Mouse (Mus musculus) heart, adult 2 months (tissue): Measurements from ENCODE around the gene Cmss1. TPM values are rescaled to one million over a fixed set of nuclear protein-coding genes. Genes with fewer than 3 reads are reported as not detected.
A peak's percentile ranks its signal among the peaks of the same experiment; 100 is the strongest.

Experiments
- DNase-seq, 2 experiments: peaks; one replicate each; pipeline ENCODE4 v3.0.0; 2021
- H3K27ac ChIP-seq: fragments of 200-600 bp; 2 replicates; pipeline ENCODE4 v1.8.1; 2022
- H3K27me3 ChIP-seq: fragments of 200-500 bp; 2 replicates; pipeline ENCODE4 v1.6.1; 2012; ENCODE audit warnings: mild to moderate bottlenecking, low read length, inconsistent platforms, mixed read lengths; ENCODE audit not compliant: control insufficient read depth, insufficient read depth
- H3K36me3 ChIP-seq: fragments of 200-500 bp; 2 replicates; pipeline ENCODE4 v1.6.1; 2012; ENCODE audit warnings: low read length, inconsistent platforms; ENCODE audit not compliant: control insufficient read depth, insufficient read depth
- H3K4me1 ChIP-seq: fragments of 200-500 bp; 2 replicates; pipeline ENCODE4 v1.6.1; 2011; ENCODE audit warnings: low read length; ENCODE audit not compliant: control insufficient read depth, insufficient read depth
- H3K4me3 ChIP-seq: fragments of 200-600 bp; 2 replicates; pipeline ENCODE4 v1.8.1; 2022
- H3K79me2 ChIP-seq: fragments of 200-500 bp; replicated peaks from 2 replicates; pipeline ENCODE4 v1.6.1; 2012; ENCODE audit warnings: mild to moderate bottlenecking, inconsistent platforms, low read length, moderate library complexity, mixed read lengths; ENCODE audit not compliant: control insufficient read depth, insufficient read depth
- H3K9ac ChIP-seq: fragments of 200-500 bp; 2 replicates; pipeline ENCODE4 v1.6.1; 2012; ENCODE audit warnings: low read depth, mild to moderate bottlenecking, control low read depth, inconsistent platforms, low read length, mixed read lengths
- CTCF ChIP-seq: fragments of 200-600 bp; IDR thresholded peaks from 2 replicates; pipeline ENCODE4 v1.8.1; 2022; ENCODE audit warnings: antibody characterized with exemption, mild to moderate bottlenecking, moderate library complexity
- EP300 ChIP-seq: fragments of 200-500 bp; IDR thresholded peaks from 2 replicates; pipeline ENCODE4 v1.6.1; 2011; ENCODE audit warnings: low read depth, low read length, control low read depth; ENCODE audit not compliant: insufficient read depth
- POLR2A ChIP-seq: fragments of 200-500 bp; IDR thresholded peaks from 2 replicates; pipeline ENCODE4 v1.6.1; 2011; ENCODE audit warnings: mild to moderate bottlenecking, low read depth, low read length, control low read depth; ENCODE audit not compliant: insufficient read depth
- WGBS: fragments of 180-500 bp; shearing (Covaris S2); methylation state at CpG from one replicate; pipeline ENCODE4 v1.1.7; 2018; 5-methylcytosine and 5-hydroxymethylcytosine counted together
- intact Hi-C: fragments of 180-260 bp; cut with DNase I; formaldehyde crosslinking; loops from one replicate; pipeline ENCODE4 v1.15.1; 2025
- polyA plus RNA-seq: library from polyadenylated mRNA; depleted of rRNA; stranded (reverse); fragments of >200 nt; gene quantifications from 2 replicates; pipeline ENCODE4 v1.2.3, GENCODE M21; 2012
- total RNA-seq, 2 experiments: library from RNA; stranded (reverse); gene quantifications; 2 replicates each; pipeline ENCODE4 v1.2.3; 2021

The Cmss1 gene
- total and polyA plus RNA-seq, 3 experiments = 17.6 to 74.3 (median 66.9) TPM

DNA sequence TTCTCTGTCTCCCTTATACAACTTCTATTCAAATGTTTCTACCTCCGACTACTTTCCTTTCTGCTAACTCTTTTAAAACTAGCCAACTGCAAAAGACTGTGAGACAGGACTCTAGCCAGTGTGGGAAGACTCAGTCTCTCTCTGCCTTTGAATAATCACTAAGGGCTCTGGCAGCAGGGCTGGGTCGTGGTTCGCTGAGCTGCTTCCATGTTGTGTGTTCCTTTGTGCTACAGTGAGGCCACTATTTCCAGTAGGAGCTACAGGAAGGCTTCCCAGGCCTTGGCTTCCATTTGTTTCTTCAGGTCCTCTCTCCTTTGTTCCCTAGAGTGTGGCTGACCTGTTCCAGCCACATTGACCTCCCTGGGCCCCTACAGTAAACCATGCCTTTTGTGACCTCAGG lies 260.4 kb downstream of the Cmss1 start:
- intact Hi-C loops = loop anchor here (5.0 kb wide), 1 partner anchor 79 kb away; no protein-coding TSS in a partner anchor
- Histone ChIP-seq H3K4me3 (no peak overlapping the region), H3K27ac (no peak overlapping the region), H3K36me3 (no peaks in the 10 kb centered on the region), H3K9ac (no peak overlapping the region), H3K4me1 (no peaks in the 10 kb centered on the region; the same call in 1 of the 2 replicates), H3K27me3 (no peaks in the 10 kb centered on the region), H3K79me2 (no peaks in the 10 kb centered on the region)
- 85% methylated on average over 3 of the region's 3 CpGs for WGBS
- TF ChIP-seq EP300 (no peak), CTCF (no peak), POLR2A (no peak)
- no peak for DNase-seq

DNA sequence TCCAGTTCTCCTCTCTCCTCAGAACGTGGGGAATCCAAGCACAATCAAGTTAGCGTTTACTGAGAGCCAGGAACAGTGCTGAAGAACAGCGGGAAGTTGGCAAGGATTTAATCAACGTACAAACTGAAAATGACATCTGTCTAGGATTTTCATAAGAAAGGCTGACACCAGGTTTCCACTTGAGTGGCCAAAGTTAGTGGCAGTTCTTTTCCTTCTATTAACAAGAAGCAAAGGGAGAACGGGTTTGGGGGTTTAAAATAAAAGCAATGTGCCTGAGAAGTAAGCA lies 266.1 kb downstream of the Cmss1 start:
- TF ChIP-seq POLR2A (no peak), EP300 (no peak)
- Histone ChIP-seq H3K9ac (no peak overlapping the region), H3K4me3 (no peak overlapping the region), H3K27me3 (no peaks in the 10 kb centered on the region), H3K79me2 (no peaks in the 10 kb centered on the region), H3K4me1 (no peaks in the 10 kb centered on the region; the same call in 1 of the 2 replicates), H3K27ac (no peak overlapping the region), H3K36me3 (no peaks in the 10 kb centered on the region)
- DNase-seq = no peak
- intact Hi-C loops = no loop called here
- WGBS = 51% methylated on average over 5 of the region's 5 CpGs

DNA sequence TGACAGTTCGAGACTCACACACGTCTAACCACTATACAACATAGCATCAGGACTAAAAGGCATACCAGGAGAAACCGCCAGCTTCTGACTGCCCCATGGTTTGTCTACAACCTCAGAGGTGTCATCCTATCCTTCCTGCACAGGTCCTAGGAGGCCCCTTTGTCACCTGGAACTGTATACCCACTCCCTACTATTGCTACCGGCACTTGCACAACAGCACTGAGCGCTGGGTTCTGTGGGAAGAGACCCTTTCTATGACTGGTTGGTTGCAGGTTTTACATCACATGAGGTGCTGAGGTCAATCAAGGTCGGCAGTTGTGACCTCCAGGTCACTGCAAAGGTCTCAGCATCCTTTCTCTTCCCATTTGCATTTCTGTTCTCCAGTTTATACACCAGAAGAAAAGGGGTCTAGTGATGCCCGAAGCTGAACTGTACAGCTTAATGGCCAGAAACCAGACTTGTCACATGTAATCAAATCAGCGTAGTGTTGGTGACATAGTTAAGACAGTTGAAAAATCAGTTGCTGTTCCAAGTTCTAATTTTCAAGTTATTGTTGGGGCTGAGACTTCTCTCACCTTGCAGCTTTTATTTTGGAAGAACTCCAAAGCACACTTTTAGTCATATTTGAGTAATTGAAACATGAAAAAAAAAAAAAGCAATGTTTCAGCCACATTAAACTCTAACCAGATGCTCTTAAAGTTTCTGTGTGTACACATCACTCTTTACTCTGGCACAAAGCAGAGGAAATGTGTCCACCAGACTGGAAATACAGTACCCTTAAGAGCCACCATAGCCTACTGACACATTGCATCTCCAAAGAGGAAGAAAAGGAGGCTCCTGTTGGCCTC lies 266.7 kb downstream of the Cmss1 start:
- 88% methylated on average over 8 of the region's 8 CpGs for WGBS
- TF ChIP-seq POLR2A = no peak
- no peak for TF ChIP-seq CTCF
- TF ChIP-seq EP300 = no peak
- no peak overlapping the region for H3K27ac ChIP-seq
- DNase-seq = no peak
- H3K36me3 ChIP-seq = no peaks in the 10 kb centered on the region
- intact Hi-C loops = no loop called here
- H3K4me3 ChIP-seq = no peak overlapping the region
- H3K27me3 ChIP-seq = no peaks in the 10 kb centered on the region
- H3K4me1 ChIP-seq = no peaks in the 10 kb centered on the region; the same call in 1 of the 2 replicates
- H3K9ac ChIP-seq = no peak overlapping the region
- H3K79me2 ChIP-seq = no peaks in the 10 kb centered on the region

DNA sequence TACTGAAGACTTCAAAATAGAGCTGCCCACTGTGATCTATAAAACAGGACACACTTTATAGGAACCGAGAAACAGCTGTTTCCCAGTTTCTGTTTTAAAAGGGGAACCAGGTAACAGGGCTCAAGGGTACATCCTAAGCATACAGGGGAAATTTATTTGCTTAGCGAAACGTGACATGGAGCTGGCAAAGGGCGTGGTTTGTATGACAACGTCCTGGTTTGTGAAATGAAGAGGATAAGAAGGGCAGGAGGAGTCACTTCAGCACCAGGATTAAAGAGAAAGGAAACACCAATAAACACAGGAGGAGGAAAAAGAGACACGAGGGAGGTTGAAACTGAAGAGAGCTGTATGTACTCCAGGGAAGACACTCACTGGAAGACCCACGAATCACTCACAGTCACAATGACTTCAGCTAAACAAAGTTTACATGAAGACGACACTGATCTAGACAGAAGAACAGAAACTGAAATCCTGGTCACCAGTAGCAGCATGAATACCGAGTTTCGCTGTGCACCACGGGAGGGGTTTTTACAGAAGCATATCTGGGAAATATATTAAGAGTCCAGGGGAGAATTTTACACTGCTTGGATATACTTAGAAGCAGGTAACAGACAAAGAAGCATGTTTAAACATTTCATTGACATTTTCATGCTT lies 269.8 kb downstream of the Cmss1 start:
- peak in 1 of 2 experiments; percentile 45 for DNase-seq
- intact Hi-C loops = no loop called here
- Histone ChIP-seq H3K9ac (peak overlapping the region; percentile 59), H3K4me3 (peak overlapping the region; percentile 47), H3K27me3 (no peaks in the 10 kb centered on the region), H3K79me2 (no peaks in the 10 kb centered on the region; the same call in 1 of the 2 replicates), H3K27ac (peak overlapping the region; percentile 50; the same call in 1 of the 2 replicates), H3K4me1 (no peaks in the 10 kb centered on the region; the same call in 1 of the 2 replicates), H3K36me3 (no peaks in the 10 kb centered on the region)
- WGBS = 43% methylated on average over 11 of the region's 11 CpGs
- TF ChIP-seq POLR2A (peak; percentile 31; the same call in 1 of the 2 replicates), CTCF (no peak), EP300 (no peak)

DNA sequence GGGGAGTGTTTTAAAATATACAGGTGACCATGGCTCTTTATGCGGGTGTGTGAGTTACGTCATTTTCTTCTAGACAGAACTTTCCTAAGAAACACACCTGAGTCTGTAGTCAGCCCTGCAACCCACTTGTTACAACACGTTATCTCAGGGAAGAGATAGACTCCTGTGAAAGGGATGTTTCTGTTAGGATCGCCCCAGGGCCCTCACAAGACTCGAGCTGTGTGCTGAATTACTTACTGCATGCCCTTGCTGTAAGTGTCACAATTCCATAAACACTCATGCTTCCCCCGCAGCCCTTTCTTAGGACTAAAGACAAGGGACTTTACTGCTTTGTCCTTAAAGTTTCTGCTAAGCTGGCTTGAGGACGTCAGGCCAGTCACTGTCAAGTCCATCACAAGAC lies 274.4 kb downstream of the Cmss1 start:
- H3K4me3 ChIP-seq = no peak overlapping the region
- no peak for DNase-seq
- H3K9ac ChIP-seq = no peak overlapping the region
- intact Hi-C loops = no loop called here
- 88% methylated on average over 7 of the region's 7 CpGs for WGBS
- H3K27me3 ChIP-seq = no peaks in the 10 kb centered on the region
- H3K27ac ChIP-seq = no peak overlapping the region
- no peak for TF ChIP-seq POLR2A
- no peak for TF ChIP-seq CTCF
- peaks cover 9% of the 10 kb centered on the region for H3K36me3 ChIP-seq
- peaks cover 5% of the 10 kb centered on the region for H3K4me1 ChIP-seq
- H3K79me2 ChIP-seq = no peaks in the 10 kb centered on the region; the same call in 1 of the 2 replicates

DNA sequence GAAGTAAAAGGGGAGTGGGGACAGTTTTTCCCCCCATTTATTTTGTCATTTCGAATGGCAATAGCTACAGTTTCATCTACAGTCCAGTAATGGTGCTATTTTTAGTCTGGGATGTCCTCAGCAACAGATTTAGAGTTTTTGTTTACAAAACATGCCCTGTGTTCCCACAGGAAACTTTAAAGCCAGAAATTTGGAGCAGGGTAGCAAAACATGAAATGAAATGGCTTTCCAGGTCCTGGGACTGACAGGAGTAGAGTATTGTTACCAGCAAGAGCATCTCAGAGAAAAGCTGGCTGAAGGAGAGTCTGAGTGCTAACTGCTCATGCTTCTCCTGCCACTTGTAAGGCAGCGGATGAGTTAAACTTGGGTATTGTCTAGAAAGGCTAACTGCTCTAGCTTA lies 276.6 kb downstream of the Cmss1 start:
- H3K27me3 ChIP-seq = no peaks in the 10 kb centered on the region
- WGBS = 45% methylated on average over 2 of the region's 2 CpGs
- H3K36me3 ChIP-seq = peaks cover 10% of the 10 kb centered on the region
- intact Hi-C loops = no loop called here
- H3K4me1 ChIP-seq = peaks cover 5% of the 10 kb centered on the region
- TF ChIP-seq CTCF (no peak), POLR2A (no peak), EP300 (no peak)
- H3K4me3 ChIP-seq = no peak overlapping the region
- no peaks in the 10 kb centered on the region; the same call in 1 of the 2 replicates for H3K79me2 ChIP-seq
- no peak for DNase-seq
- H3K27ac ChIP-seq = peak overlapping the region; percentile 15
- H3K9ac ChIP-seq = no peak overlapping the region
